Mouse (Mus musculus): ENCODE results near the gene Trpt1. TPM values are rescaled to one million over a fixed set of nuclear protein-coding genes. Genes with fewer than 3 reads are reported as not detected.
"Not testable (repeated sequence)": the region's sequence is repeated elsewhere in the genome, so short reads cannot be mapped to it uniquely, and the experiment has no call there.

The Trpt1 gene
- total RNA-seq, 2 experiments from 2014 or later, result 1.5 to 2.7 TPM

- peak; percentile 63 for ATAC-seq (ENCODE audit: poor library complexity, severe bottlenecking)
Observed at GRCm38 (mm10) chr19:6974211-6975205, 21.4 kb upstream of the Trpt1 start, which contains the start of gene Ppp1r14b. TSS of gene Ppp1r14b (plus strand) at chr19:6974968.

GRCm38 (mm10) chr19:6975537-6976521 is 20.1 kb upstream of the Trpt1 start, which contains the start of gene Plcb3:
TSS of gene Plcb3 (minus strand) at chr19:6976470.
- no peak for ATAC-seq (ENCODE audit: poor library complexity, severe bottlenecking)

- no peak for ATAC-seq (ENCODE audit: poor library complexity, severe bottlenecking)
Observed at GRCm38 (mm10) chr19:6977759-6978638, 17.9 kb upstream of the Trpt1 start.

- ATAC-seq (ENCODE audit: poor library complexity, severe bottlenecking), result no peak
Observed at GRCm38 (mm10) chr19:6978639-6978974, 17.3 kb upstream of the Trpt1 start.

- no peak for ATAC-seq (ENCODE audit: poor library complexity, severe bottlenecking)
Observed at GRCm38 (mm10) chr19:6979001-6979479, 16.9 kb upstream of the Trpt1 start.

- peak; percentile 81 for ATAC-seq (ENCODE audit: poor library complexity, severe bottlenecking)
Observed at GRCm38 (mm10) chr19:6979486-6980380, 16.2 kb upstream of the Trpt1 start.

GRCm38 (mm10) chr19:6980381-6981093 is 15.4 kb upstream of the Trpt1 start, which contains the start of gene Fkbp2:
TSS of gene Fkbp2 (minus strand) at chr19:6980501.
- ATAC-seq (ENCODE audit: poor library complexity, severe bottlenecking), result peak; percentile 64

GRCm38 (mm10) chr19:6981465-6981864 is 14.5 kb upstream of the Trpt1 start:
- no peak for ATAC-seq (ENCODE audit: poor library complexity, severe bottlenecking)

GRCm38 (mm10) chr19:6983621-6984020 is 12.3 kb upstream of the Trpt1 start:
- no peak for ATAC-seq (ENCODE audit: poor library complexity, severe bottlenecking)

- no peak for ATAC-seq (ENCODE audit: poor library complexity, severe bottlenecking)
Observed at GRCm38 (mm10) chr19:6985300-6985699, 10.6 kb upstream of the Trpt1 start.

- ATAC-seq (ENCODE audit: poor library complexity, severe bottlenecking), result no peak
Observed at GRCm38 (mm10) chr19:6985951-6986708, 9.8 kb upstream of the Trpt1 start.

GRCm38 (mm10) chr19:6987061-6987903 is 8.6 kb upstream of the Trpt1 start, which contains the start of gene Vegfb:
TSS of gene Vegfb (minus strand) at chr19:6987651.
- ATAC-seq (ENCODE audit: poor library complexity, severe bottlenecking), result peak; percentile 55

GRCm38 (mm10) chr19:6987904-6988285 is 8.0 kb upstream of the Trpt1 start:
- ATAC-seq (ENCODE audit: poor library complexity, severe bottlenecking), result no peak

- ATAC-seq (ENCODE audit: poor library complexity, severe bottlenecking), result no peak
Observed at GRCm38 (mm10) chr19:6989251-6989650, 6.7 kb upstream of the Trpt1 start.

- ATAC-seq (ENCODE audit: poor library complexity, severe bottlenecking), result no peak
Observed at GRCm38 (mm10) chr19:6990712-6991111, 5.2 kb upstream of the Trpt1 start.

GRCm38 (mm10) chr19:6991166-6991565 is 4.8 kb upstream of the Trpt1 start:
- not testable (repeated sequence) for ATAC-seq (ENCODE audit: poor library complexity, severe bottlenecking)

All from megakaryocyte, adult 5-6 weeks (primary cell).